Mouse (Mus musculus): ENCODE results near the gene Slc24a4. TPM values are rescaled to one million over a fixed set of nuclear protein-coding genes. Genes with fewer than 3 reads are reported as not detected.

Slc24a4 gene
- not detected for polyA plus RNA-seq (2012; fragmentation: generic; extraction: Trizol)

GRCm38 (mm10) chr12:102128081-102128790 lies at the start of gene Slc24a4:
Gene Slc24a4, plus strand, starts transcription at chr12:102128733.

GRCm38 (mm10) chr12:102282763-102283482 lies 154.4 kb downstream of the Slc24a4 start, which contains the start of gene Rin3:
Gene Rin3, plus strand, starts transcription at chr12:102283048.

Other genes starting within 250 kb of the Slc24a4 start
- 1 to 10 TPM in 1 of 2 experiments, under 1 TPM in 1; 0.20 to 2.0 TPM for gene Trip11, start 215.5 kb upstream of the Slc24a4 start, polyA plus RNA-seq (2012; fragmentation: generic; extraction: Trizol)
- 1 to 10 TPM in 1 of 2 experiments, under 1 TPM in 1; 0.22 to 1.4 TPM for gene Atxn3, start 170.5 kb upstream of the Slc24a4 start, polyA plus RNA-seq (2012; fragmentation: generic; extraction: Trizol)
- 1 to 10 TPM; 1.3 to 5.5 TPM for gene Cpsf2, start 152.7 kb upstream of the Slc24a4 start, polyA plus RNA-seq (2012; fragmentation: generic; extraction: Trizol)
- gene Rin3, start 154.3 kb downstream of the Slc24a4 start, polyA plus RNA-seq (2012; fragmentation: generic; extraction: Trizol): 1 to 10 TPM; 2.0 to 4.5 TPM